Mouse (Mus musculus): ENCODE measurements around the gene Pigg.
"Not testable (repeated sequence)": the region's sequence is repeated elsewhere in the genome, so short reads cannot be mapped to it uniquely, and the experiment has no call there.

Gene Pigg

GRCm38 (mm10) chr5:108312224-108313064 is at the start of gene Pigg:
TSS of gene Pigg (plus strand) at chr5:108312609.
- peak; percentile 92 for DNase-seq

GRCm38 (mm10) chr5:108262722-108263121 is 49.7 kb upstream of the Pigg start:
- peak; percentile 66 for DNase-seq

- not testable (repeated sequence) for DNase-seq
These were observed 48.6 kb upstream of the Pigg start for GRCm38 (mm10) chr5:108263785-108264184.

- no peak for DNase-seq
These were observed 45.4 kb upstream of the Pigg start for GRCm38 (mm10) chr5:108266990-108267389.

- DNase-seq, result peak; percentile 85
These were observed 44.0 kb upstream of the Pigg start, which contains the start of gene Dr1 for GRCm38 (mm10) chr5:108268127-108269062. TSS of gene Dr1 (plus strand) at chr5:108268897.

- no peak for DNase-seq
These were observed 43.2 kb upstream of the Pigg start for GRCm38 (mm10) chr5:108269063-108269810.

- DNase-seq, result no peak
These were observed 42.6 kb upstream of the Pigg start for GRCm38 (mm10) chr5:108269811-108270151.

- no peak for DNase-seq
These were observed 42.0 kb upstream of the Pigg start for GRCm38 (mm10) chr5:108270415-108270814.

- not testable (repeated sequence) for DNase-seq
These were observed 41.1 kb upstream of the Pigg start for GRCm38 (mm10) chr5:108271345-108271744.

GRCm38 (mm10) chr5:108286957-108287356 is 25.5 kb upstream of the Pigg start:
- no peak for DNase-seq

GRCm38 (mm10) chr5:108301567-108301966 is 10.8 kb upstream of the Pigg start:
- DNase-seq, result no peak

GRCm38 (mm10) chr5:108313065-108313860 is 854 bp downstream of the Pigg start:
- DNase-seq, result no peak

GRCm38 (mm10) chr5:108331051-108331450 is 18.6 kb downstream of the Pigg start:
- no peak for DNase-seq

- DNase-seq, result no peak
These were observed 25.0 kb downstream of the Pigg start for GRCm38 (mm10) chr5:108337385-108337784.

- no peak for DNase-seq
These were observed 25.6 kb downstream of the Pigg start for GRCm38 (mm10) chr5:108338049-108338448.

- DNase-seq, result no peak
These were observed 31.3 kb downstream of the Pigg start for GRCm38 (mm10) chr5:108343680-108344170.

GRCm38 (mm10) chr5:108345313-108346071 is 33.1 kb downstream of the Pigg start:
- DNase-seq, result no peak

GRCm38 (mm10) chr5:108347843-108348242 is 35.4 kb downstream of the Pigg start:
- no peak for DNase-seq

- DNase-seq, result no peak
These were observed 37.2 kb downstream of the Pigg start for GRCm38 (mm10) chr5:108349511-108350148.

- DNase-seq, result no peak
These were observed 41.6 kb downstream of the Pigg start for GRCm38 (mm10) chr5:108354056-108354455.

- DNase-seq, result no peak
These were observed 45.5 kb downstream of the Pigg start for GRCm38 (mm10) chr5:108357862-108358261.
